Mouse (Mus musculus) ES-Bruce4 (cell line): Measurements from ENCODE around the gene Arhgap21. TPM values are rescaled to one million over a fixed set of nuclear protein-coding genes. Genes with fewer than 3 reads are reported as not detected.

Experiments
- H3K27ac ChIP-seq: 2 replicates; pipeline ENCODE4 v1.5.1; 2012; ENCODE audit warnings: low read length, inconsistent platforms; ENCODE audit not compliant: insufficient read depth
- H3K27me3 ChIP-seq: 2 replicates; pipeline ENCODE4 v1.6.1; 2012; ENCODE audit warnings: mild to moderate bottlenecking, low read length, inconsistent platforms; ENCODE audit not compliant: control insufficient read depth, poor library complexity, insufficient read depth, severe bottlenecking
- H3K36me3 ChIP-seq: 2 replicates; pipeline ENCODE4 v1.6.1; 2012; ENCODE audit warnings: inconsistent platforms, mild to moderate bottlenecking, low read length, moderate library complexity; ENCODE audit not compliant: control insufficient read depth, poor library complexity, insufficient read depth, severe bottlenecking
- H3K4me1 ChIP-seq: one replicate; pipeline ENCODE4 v1.8.1; 2011; ENCODE audit warnings: low read length; ENCODE audit not compliant: control insufficient read depth, insufficient read depth
- H3K4me3 ChIP-seq: 2 replicates; pipeline ENCODE4 v1.5.1; 2011; ENCODE audit warnings: low read depth, mild to moderate bottlenecking, low read length
- H3K9ac ChIP-seq: 2 replicates; pipeline ENCODE4 v1.6.1; 2012; ENCODE audit warnings: low read depth, mild to moderate bottlenecking, inconsistent platforms; ENCODE audit not compliant: poor library complexity, severe bottlenecking
- H3K9me3 ChIP-seq: replicated peaks from 2 replicates; pipeline ENCODE4 v1.6.1; 2012; ENCODE audit warnings: mild to moderate bottlenecking, low read length, inconsistent platforms; ENCODE audit not compliant: control insufficient read depth, poor library complexity, insufficient read depth, severe bottlenecking
- CTCF ChIP-seq: IDR thresholded peaks from one replicate; pipeline ENCODE4 v1.8.1; 2011; ENCODE audit warnings: low read depth, low read length
- EP300 ChIP-seq: IDR thresholded peaks from 2 replicates; pipeline ENCODE4 v1.6.1; 2011; ENCODE audit warnings: low read depth, low read length; ENCODE audit not compliant: insufficient read depth
- POLR2A ChIP-seq: IDR thresholded peaks from one replicate; pipeline ENCODE4 v1.8.1; 2011; ENCODE audit warnings: low read length; ENCODE audit not compliant: insufficient read depth
- polyA plus RNA-seq: library from polyadenylated mRNA; stranded (reverse); fragments of >200 nt; gene quantifications from 2 replicates; pipeline ENCODE4 v1.2.4, GENCODE M21; 2011; ENCODE audit warnings: low read depth; ENCODE audit not compliant: missing spikeins, insufficient read depth, insufficient read length

The Arhgap21 gene
- polyA plus RNA-seq, 1 experiment, result 154 TPM

DNA sequence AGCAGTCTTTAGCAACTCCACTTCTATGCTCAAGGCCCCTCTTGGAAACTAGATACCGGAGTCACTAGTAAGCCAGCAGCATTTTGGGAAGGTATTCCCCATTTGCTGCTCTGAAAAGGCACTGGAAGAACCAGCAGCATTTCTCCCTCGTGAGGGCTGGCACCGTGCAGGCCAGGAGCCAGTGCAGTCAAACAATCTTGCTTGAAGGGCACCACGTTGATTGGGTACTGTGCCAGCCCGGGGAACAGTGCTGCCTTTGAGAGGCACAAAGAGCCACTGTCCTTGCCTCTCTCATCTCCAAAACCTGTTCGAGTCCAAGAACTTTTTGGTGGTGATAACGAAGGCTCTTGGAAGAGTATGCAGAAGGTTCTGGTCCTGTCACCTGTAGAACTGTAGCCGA, 33.9 kb upstream of the Arhgap21 start:
- Histone ChIP-seq H3K36me3 (no peaks in the 10 kb centered on the region), H3K9ac (no peak overlapping the region), H3K4me1 (no peaks in the 10 kb centered on the region), H3K9me3 (no peaks in the 10 kb centered on the region), H3K27me3 (no peaks in the 10 kb centered on the region), H3K27ac (no peak overlapping the region), H3K4me3 (no peak overlapping the region)
- TF ChIP-seq EP300, result no peak
- no peak for TF ChIP-seq CTCF
- no peak for TF ChIP-seq POLR2A

DNA sequence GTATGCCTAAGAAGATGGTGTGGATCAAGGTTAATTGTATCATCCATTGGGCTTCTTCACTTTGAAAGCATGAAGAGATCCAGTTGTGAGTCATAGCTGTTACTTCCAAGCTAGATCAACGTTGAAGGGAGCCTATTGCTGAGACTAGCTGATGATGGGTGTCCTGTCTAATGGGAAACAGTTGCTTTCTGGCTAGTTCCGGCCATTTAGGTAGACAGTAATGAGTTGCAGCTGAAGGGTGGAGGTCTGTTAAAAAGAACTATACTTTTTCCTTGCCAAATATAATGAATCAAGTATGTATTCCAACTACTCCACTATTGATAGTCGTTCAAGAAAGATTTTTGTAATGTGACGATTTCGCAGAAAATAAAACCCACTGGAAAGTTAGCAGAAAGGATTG, 32.5 kb upstream of the Arhgap21 start:
- H3K4me1 ChIP-seq, result no peaks in the 10 kb centered on the region
- H3K4me3 ChIP-seq, result no peak overlapping the region
- H3K36me3 ChIP-seq, result no peaks in the 10 kb centered on the region
- TF ChIP-seq CTCF (no peak), EP300 (no peak), POLR2A (no peak)
- H3K27ac ChIP-seq, result no peak overlapping the region
- no peak overlapping the region for H3K9ac ChIP-seq
- H3K9me3 ChIP-seq, result no peaks in the 10 kb centered on the region
- no peaks in the 10 kb centered on the region for H3K27me3 ChIP-seq

DNA sequence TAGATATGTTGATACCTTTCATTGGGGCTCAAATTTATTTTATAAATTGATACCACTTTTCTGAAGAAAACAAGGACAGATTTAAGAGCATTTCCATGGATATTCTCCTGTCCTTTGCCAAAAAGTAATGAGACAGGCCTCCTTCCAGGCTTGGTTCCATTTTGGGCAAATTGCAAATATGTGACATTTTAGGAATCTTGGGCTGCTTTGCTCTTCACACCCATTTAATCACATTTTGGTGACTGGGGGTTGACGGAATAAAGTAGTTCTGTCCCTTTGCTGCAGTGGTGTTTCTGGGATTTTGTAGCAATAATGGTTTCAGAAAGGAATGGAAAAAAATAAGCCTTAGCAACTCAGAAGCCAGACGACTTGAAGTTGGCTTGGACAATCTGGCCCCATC, 26.9 kb upstream of the Arhgap21 start:
- TF ChIP-seq CTCF (no peak), EP300 (no peak), POLR2A (no peak)
- Histone ChIP-seq H3K4me1 (no peaks in the 10 kb centered on the region), H3K4me3 (no peak overlapping the region), H3K27ac (no peak overlapping the region), H3K9me3 (peaks cover 19% of the 10 kb centered on the region), H3K36me3 (no peaks in the 10 kb centered on the region), H3K9ac (no peak overlapping the region), H3K27me3 (no peaks in the 10 kb centered on the region)

DNA sequence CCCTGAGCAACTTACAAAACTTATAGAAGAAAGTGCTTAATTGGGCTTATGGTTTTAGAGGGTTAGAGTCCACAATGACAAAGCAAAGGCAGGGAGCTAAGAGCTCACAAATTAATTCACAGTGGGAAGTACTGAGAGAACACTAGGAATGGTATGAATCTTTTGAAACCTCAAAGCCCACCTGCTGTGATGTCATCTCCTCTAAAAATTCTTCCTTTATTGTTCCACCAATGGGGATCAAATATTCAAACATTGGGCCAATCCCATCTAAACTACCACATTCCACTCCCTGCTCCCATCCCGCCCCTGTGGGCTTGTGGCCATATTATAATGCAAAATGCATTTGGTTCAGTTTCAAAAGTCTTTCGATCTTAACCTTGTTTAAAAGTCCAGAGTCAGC, 22.8 kb upstream of the Arhgap21 start:
- Histone ChIP-seq H3K9me3 (peaks cover 24% of the 10 kb centered on the region), H3K9ac (no peak overlapping the region), H3K4me1 (no peaks in the 10 kb centered on the region), H3K27ac (no peak overlapping the region), H3K27me3 (no peaks in the 10 kb centered on the region), H3K36me3 (no peaks in the 10 kb centered on the region), H3K4me3 (no peak overlapping the region)
- TF ChIP-seq POLR2A (no peak), EP300 (no peak)

DNA sequence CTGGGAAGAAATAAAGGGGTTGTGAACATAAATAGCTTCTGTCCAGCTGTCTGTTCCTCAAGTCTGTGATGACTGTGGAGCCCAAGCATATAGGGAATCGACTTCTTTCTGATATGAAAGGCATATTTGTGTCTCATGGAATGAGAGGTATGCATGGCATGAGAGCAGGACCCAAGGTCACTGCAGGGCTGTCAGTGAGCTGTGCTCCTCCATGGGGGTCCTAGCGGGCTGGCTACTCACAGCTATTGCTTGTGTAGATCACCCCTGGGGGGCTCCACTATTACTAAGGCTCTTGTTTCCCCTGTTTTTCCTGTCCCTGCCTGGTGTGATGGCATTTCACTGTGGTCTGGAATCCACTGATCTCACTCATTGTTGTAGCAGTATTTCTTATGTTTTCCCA, 22.2 kb upstream of the Arhgap21 start:
- Histone ChIP-seq H3K9ac (no peak overlapping the region), H3K9me3 (peaks cover 24% of the 10 kb centered on the region), H3K4me3 (no peak overlapping the region), H3K27me3 (no peaks in the 10 kb centered on the region), H3K27ac (no peak overlapping the region), H3K36me3 (no peaks in the 10 kb centered on the region), H3K4me1 (no peaks in the 10 kb centered on the region)
- TF ChIP-seq POLR2A (no peak), CTCF (no peak), EP300 (no peak)

DNA sequence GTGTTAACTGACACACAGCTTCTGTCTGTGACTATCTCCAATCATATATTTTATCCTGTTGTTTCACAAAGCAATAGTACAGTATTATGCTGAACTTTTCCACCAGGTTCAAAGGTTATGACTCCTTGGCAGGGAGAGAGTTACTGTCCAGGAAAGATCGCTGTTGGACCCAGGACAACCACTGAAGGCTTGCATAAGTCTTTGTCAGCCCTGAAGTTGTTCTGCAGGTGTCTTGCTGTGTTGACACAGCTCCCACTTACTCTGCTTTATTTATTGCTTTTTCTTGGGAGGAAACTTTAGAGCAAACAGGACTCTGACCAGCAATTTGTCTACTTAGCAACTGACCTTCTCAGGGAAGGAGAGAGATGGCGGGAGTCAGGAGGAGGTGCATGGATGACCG, 21.4 kb upstream of the Arhgap21 start:
- peaks cover 24% of the 10 kb centered on the region for H3K9me3 ChIP-seq
- no peaks in the 10 kb centered on the region for H3K36me3 ChIP-seq
- TF ChIP-seq CTCF, result no peak
- no peak for TF ChIP-seq EP300
- no peak for TF ChIP-seq POLR2A
- H3K27me3 ChIP-seq, result no peaks in the 10 kb centered on the region
- H3K9ac ChIP-seq, result no peak overlapping the region
- no peak overlapping the region for H3K4me3 ChIP-seq
- no peaks in the 10 kb centered on the region for H3K4me1 ChIP-seq
- H3K27ac ChIP-seq, result no peak overlapping the region

DNA sequence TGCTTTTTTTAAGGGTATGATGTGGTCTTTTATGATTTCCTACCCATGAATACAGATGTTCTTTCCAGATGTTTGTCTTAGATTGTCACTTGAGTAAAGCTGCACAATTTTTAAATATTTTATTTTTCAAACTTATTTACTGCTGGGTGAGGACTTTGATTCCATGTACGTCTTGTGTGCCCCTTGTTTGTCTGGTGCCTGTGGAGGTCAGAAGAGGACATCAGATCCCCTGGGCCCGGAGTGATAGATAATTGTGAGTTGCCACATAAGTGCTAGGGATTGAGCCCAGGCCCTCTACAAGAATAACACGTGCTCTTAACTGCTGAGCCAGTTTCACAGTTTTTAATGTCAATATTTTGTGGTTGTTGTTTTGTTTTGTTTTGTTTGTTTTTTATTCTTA, 19.1 kb upstream of the Arhgap21 start:
- Histone ChIP-seq H3K27me3 (no peaks in the 10 kb centered on the region), H3K9ac (no peak overlapping the region), H3K27ac (no peak overlapping the region), H3K9me3 (peaks cover 16% of the 10 kb centered on the region), H3K36me3 (no peaks in the 10 kb centered on the region), H3K4me3 (no peak overlapping the region), H3K4me1 (no peaks in the 10 kb centered on the region)
- TF ChIP-seq POLR2A, result no peak
